Mouse (Mus musculus) lung, adult 2 months (tissue): ENCODE results near the gene Olfr159.

Experiments used
- CTCF ChIP-seq: fragments of 200-500 bp; IDR thresholded peaks from 2 replicates; pipeline ENCODE4 v1.5.1; 2011; ENCODE audit warnings: mild to moderate bottlenecking, low read length, control low read depth; ENCODE audit not compliant: insufficient read depth
- POLR2A ChIP-seq: fragments of 200-500 bp; IDR thresholded peaks from 2 replicates; pipeline ENCODE4 v1.6.1; 2011; ENCODE audit warnings: low read depth, mild to moderate bottlenecking, control low read depth, low read length, borderline replicate concordance; ENCODE audit errors: extremely low read depth

- TF ChIP-seq CTCF (no peak), POLR2A (no peak)
These were observed 50.1 kb downstream of the Olfr159 start for GRCm38 (mm10) chr4:43720491-43721228.
